Mouse (Mus musculus) liver, postnatal 0 days (tissue): ENCODE measurements around the gene Dok4. TPM values are rescaled to one million over a fixed set of nuclear protein-coding genes. Genes with fewer than 3 reads are reported as not detected.

ENCODE experiments used
- ATAC-seq: fragments of 200-750 bp; cut with Nextera tagmentation; 2 replicates; pipeline ENCODE4 v1.8.0; 2017; ENCODE audit warnings: mild to moderate bottlenecking, moderate library complexity
- DNase-seq: peaks from one replicate; pipeline ENCODE4 v3.0.0-alpha.2; 2016
- H3K27ac ChIP-seq: fragments of 300-500 bp; sonication (generic); 2 replicates; pipeline ENCODE4 v1.5.1; 2014; ENCODE audit warnings: antibody characterized with exemption, moderate library complexity, mild to moderate bottlenecking, low read depth
- H3K27me3 ChIP-seq: fragments of 300-500 bp; sonication (generic); 2 replicates; pipeline ENCODE4 v1.6.1; 2014; ENCODE audit warnings: low read length, control low read depth, mixed read lengths; ENCODE audit not compliant: insufficient read depth
- H3K36me3 ChIP-seq: fragments of 300-500 bp; sonication (generic); replicated peaks from 2 replicates; pipeline ENCODE4 v1.6.1; 2014; ENCODE audit warnings: mild to moderate bottlenecking, control low read depth, low read length, moderate library complexity, mixed read lengths; ENCODE audit not compliant: insufficient read depth
- H3K4me1 ChIP-seq: fragments of 300-500 bp; sonication (generic); 2 replicates; pipeline ENCODE4 v1.6.1; 2014; ENCODE audit warnings: antibody characterized with exemption, mild to moderate bottlenecking, control low read depth; ENCODE audit not compliant: insufficient read depth
- H3K4me2 ChIP-seq: fragments of 300-500 bp; sonication (generic); 2 replicates; pipeline ENCODE4 v1.6.1; 2014; ENCODE audit warnings: low read depth, mild to moderate bottlenecking, low read length, moderate library complexity, mixed read lengths
- H3K4me3 ChIP-seq: fragments of 300-500 bp; sonication (generic); 2 replicates; pipeline ENCODE4 v1.5.1; 2014; ENCODE audit warnings: low read depth, low read length
- H3K9ac ChIP-seq: fragments of 300-500 bp; sonication (generic); replicated peaks from 2 replicates; pipeline ENCODE4 v1.6.1; 2014; ENCODE audit warnings: mild to moderate bottlenecking, moderate library complexity
- H3K9me3 ChIP-seq: fragments of 300-500 bp; sonication (generic); 2 replicates; pipeline ENCODE4 v1.6.1; 2016; ENCODE audit warnings: mild to moderate bottlenecking, control low read depth, low read length, mixed read lengths
- CTCF ChIP-seq: sonication (generic); IDR thresholded peaks from 2 replicates; pipeline ENCODE4 v1.5.1; 2016; ENCODE audit warnings: antibody characterized with exemption, low read depth
- EP300 ChIP-seq: IDR thresholded peaks from 2 replicates; pipeline ENCODE4 v1.6.1; 2016; ENCODE audit warnings: antibody characterized with exemption, low read depth, mild to moderate bottlenecking
- WGBS: fragments of 180-500 bp; shearing (Covaris S2); extraction: QIAGEN DNeasy Blood & Tissue Kit; methylation state at CpG from one replicate; pipeline ENCODE4 v1.1.7; 2014; ENCODE audit not compliant: insufficient replicate concordance; 5-methylcytosine and 5-hydroxymethylcytosine counted together
- polyA plus RNA-seq: library from polyadenylated mRNA; unstranded; fragments of >200 nt; fragmentation: Nextera tagmentation; extraction: Ambion mirVana; gene quantifications from 2 replicates; pipeline ENCODE4 v1.2.1, GENCODE M21; 2015

Dok4 gene
- 3.5 and 4.5 TPM in 2 replicates for polyA plus RNA-seq

- Histone ChIP-seq H3K9ac (peak within 1 kb of the TSS; percentile 85), H3K27ac (peak within 1 kb of the TSS; percentile 90), H3K4me3 (peak within 1 kb of the TSS; percentile 78), H3K36me3 (no peaks in the 10 kb centered on the region), H3K27me3 (peaks cover 12% of the 10 kb centered on the region), H3K9me3 (no peaks in the 10 kb centered on the region), H3K4me1 (peaks cover 23% of the 10 kb centered on the region), H3K4me2 (peak within 1 kb of the TSS; percentile 99)
- no peak for TF ChIP-seq CTCF
- TF ChIP-seq EP300 = no peak
- DNase-seq (peak; percentile 98), ATAC-seq (peak; percentile 83)
- 2% methylated on average over 35 of the region's 37 CpGs for WGBS
These were observed at the start of gene Dok4 for GRCm38 (mm10) chr8:94876197-94876730. Dok4 (minus strand) TSS chr8:94876330.

GRCm38 (mm10) chr8:94923405-94923804, 47.3 kb upstream of the Dok4 start, which contains the start of gene Adgrg5:
Adgrg5 (plus strand) TSS chr8:94923694.
- DNase-seq (no peak), ATAC-seq (no peak)
- 23% methylated on average over 8 of the region's 8 CpGs for WGBS
- Histone ChIP-seq H3K27ac (0 out of 2 replicates have a peak within 1 kb of the TSS, but pooled peaks have one; percentile 16), H3K9ac (no peak within 1 kb of the TSS), H3K9me3 (no peaks in the 10 kb centered on the region), H3K27me3 (peaks cover 1% of the 10 kb centered on the region; the same call in 1 of the 2 replicates), H3K4me2 (0 out of 2 replicates have a peak within 1 kb of the TSS, but pooled peaks have one; percentile 18), H3K4me1 (peaks cover 12% of the 10 kb centered on the region), H3K36me3 (no peaks in the 10 kb centered on the region), H3K4me3 (no peak within 1 kb of the TSS)
- TF ChIP-seq CTCF (no peak), EP300 (no peak)

GRCm38 (mm10) chr8:94922602-94923001, 46.5 kb upstream of the Dok4 start:
- TF ChIP-seq EP300 (0 out of 2 replicates have a peak, but pooled peaks have one; percentile 32), CTCF (no peak)
- DNase-seq = no peak
- WGBS = 13% methylated on average over 8 of the region's 8 CpGs
- Histone ChIP-seq H3K4me2 (0 out of 2 replicates have a peak overlapping the region, but pooled peaks have one; percentile 18), H3K36me3 (no peaks in the 10 kb centered on the region), H3K4me3 (no peak overlapping the region), H3K27ac (0 out of 2 replicates have a peak overlapping the region, but pooled peaks have one; percentile 16), H3K4me1 (peaks cover 19% of the 10 kb centered on the region), H3K9ac (no peak overlapping the region), H3K27me3 (peaks cover 7% of the 10 kb centered on the region), H3K9me3 (no peaks in the 10 kb centered on the region)
- ATAC-seq = peak; percentile 58

- TF ChIP-seq EP300 (no peak), CTCF (no peak)
- no peak for DNase-seq
- H3K36me3 ChIP-seq = no peaks in the 10 kb centered on the region
- 0 out of 2 replicates have a peak overlapping the region, but pooled peaks have one; percentile 18 for H3K4me2 ChIP-seq
- peaks cover 23% of the 10 kb centered on the region for H3K4me1 ChIP-seq
- H3K27me3 ChIP-seq = peaks cover 10% of the 10 kb centered on the region
- whole genome bisulfite sequencing = 44% methylated on average over 6 of the region's 6 CpGs
- no peak overlapping the region for H3K27ac ChIP-seq
- no peaks in the 10 kb centered on the region for H3K9me3 ChIP-seq
- no peak for ATAC-seq
- H3K9ac ChIP-seq = no peak overlapping the region
- H3K4me3 ChIP-seq = no peak overlapping the region
These were observed 46.0 kb upstream of the Dok4 start for GRCm38 (mm10) chr8:94922176-94922575.

- TF ChIP-seq EP300 = no peak
- no peak for TF ChIP-seq CTCF
- Histone ChIP-seq H3K9ac (no peak overlapping the region), H3K27ac (no peak overlapping the region), H3K9me3 (no peaks in the 10 kb centered on the region), H3K36me3 (no peaks in the 10 kb centered on the region), H3K4me2 (no peak overlapping the region), H3K27me3 (peaks cover 18% of the 10 kb centered on the region), H3K4me1 (peaks cover 30% of the 10 kb centered on the region), H3K4me3 (no peak overlapping the region)
- no peak for DNase-seq
- ATAC-seq = no peak
These were observed 43.1 kb upstream of the Dok4 start for GRCm38 (mm10) chr8:94919256-94919655.

- Histone ChIP-seq H3K4me3 (peak within 1 kb of the TSS; percentile 64), H3K27ac (peak within 1 kb of the TSS; percentile 62), H3K4me1 (peaks cover 28% of the 10 kb centered on the region), H3K9ac (peak within 1 kb of the TSS; percentile 63), H3K36me3 (no peaks in the 10 kb centered on the region), H3K27me3 (peaks cover 27% of the 10 kb centered on the region), H3K4me2 (peak within 1 kb of the TSS; percentile 94), H3K9me3 (no peaks in the 10 kb centered on the region)
- DNase-seq = peak; percentile 54
- no peak for TF ChIP-seq CTCF
- no peak for TF ChIP-seq EP300
- 5% methylated on average over 41 of the region's 51 CpGs for WGBS
- peak; percentile 55 for ATAC-seq
These were observed 41.8 kb upstream of the Dok4 start, which contains the start of gene Ccdc102a for GRCm38 (mm10) chr8:94917851-94918495. Ccdc102a (minus strand) TSS chr8:94918098.
